Mouse (Mus musculus): Measurements from ENCODE around the gene Glipr2. TPM values are rescaled to one million over a fixed set of nuclear protein-coding genes. Genes with fewer than 3 reads are reported as not detected.
A peak's percentile ranks its signal among the peaks of the same experiment; 100 is the strongest.

Glipr2 gene
- polyA plus RNA-seq, 1 experiment, result 156 TPM

GRCm38 (mm10) chr4:43957846-43958461 lies 753 bp downstream of the Glipr2 start:
- TF ChIP-seq EP300 (IDR thresholded peaks at IDR 0.05; ENCODE audit: insufficient read depth, low read depth, low read length) (peak; percentile 44; the same call in 1 of the 2 replicates), POLR2A (IDR thresholded peaks at IDR 0.05; ENCODE audit: insufficient read depth, low read length) (no peak), CTCF (IDR thresholded peaks at IDR 0.05; ENCODE audit: low read depth, low read length) (no peak)
- H3K27ac ChIP-seq (ENCODE audit: insufficient read depth, low read length), result peak overlapping the region; percentile 21; the same call in 1 of the 2 replicates
- no peaks in the 10 kb centered on the region for H3K27me3 ChIP-seq (ENCODE audit: control insufficient read depth, insufficient read depth, low read length, poor library complexity, severe bottlenecking)
- peak overlapping the region; percentile 85 for H3K4me3 ChIP-seq (ENCODE audit: low read depth, low read length)
- H3K9me3 ChIP-seq (replicated peaks; ENCODE audit: control insufficient read depth, insufficient read depth, low read length, poor library complexity, severe bottlenecking), result no peaks in the 10 kb centered on the region
- peaks cover 6% of the 10 kb centered on the region for H3K4me1 ChIP-seq (ENCODE audit: control insufficient read depth, insufficient read depth, low read length)
- no peaks in the 10 kb centered on the region for H3K36me3 ChIP-seq (ENCODE audit: control insufficient read depth, insufficient read depth, low read length, poor library complexity, severe bottlenecking)
- peak overlapping the region; percentile 52 for H3K9ac ChIP-seq (ENCODE audit: low read depth, poor library complexity, severe bottlenecking)

- Histone ChIP-seq H3K27me3 (ENCODE audit: control insufficient read depth, insufficient read depth, low read length, poor library complexity, severe bottlenecking) (no peaks in the 10 kb centered on the region), H3K9ac (ENCODE audit: low read depth, poor library complexity, severe bottlenecking) (no peak overlapping the region; the same call in 1 of the 2 replicates), H3K4me1 (ENCODE audit: control insufficient read depth, insufficient read depth, low read length) (peaks cover 16% of the 10 kb centered on the region), H3K9me3 (replicated peaks; ENCODE audit: control insufficient read depth, insufficient read depth, low read length, poor library complexity, severe bottlenecking) (no peaks in the 10 kb centered on the region), H3K4me3 (ENCODE audit: low read depth, low read length) (peak overlapping the region; percentile 29; the same call in 1 of the 2 replicates), H3K36me3 (ENCODE audit: control insufficient read depth, insufficient read depth, low read length, poor library complexity, severe bottlenecking) (no peaks in the 10 kb centered on the region), H3K27ac (ENCODE audit: insufficient read depth, low read length) (no peak overlapping the region)
- TF ChIP-seq EP300 (IDR thresholded peaks at IDR 0.05; ENCODE audit: insufficient read depth, low read depth, low read length) (no peak), CTCF (IDR thresholded peaks at IDR 0.05; ENCODE audit: low read depth, low read length) (no peak), POLR2A (IDR thresholded peaks at IDR 0.05; ENCODE audit: insufficient read depth, low read length) (no peak)
Observed at GRCm38 (mm10) chr4:43959523-43960179, 2.5 kb downstream of the Glipr2 start.

GRCm38 (mm10) chr4:43960207-43960606 lies 3.0 kb downstream of the Glipr2 start:
- no peak overlapping the region for H3K9ac ChIP-seq (ENCODE audit: low read depth, poor library complexity, severe bottlenecking)
- TF ChIP-seq CTCF (IDR thresholded peaks at IDR 0.05; ENCODE audit: low read depth, low read length) (no peak), POLR2A (IDR thresholded peaks at IDR 0.05; ENCODE audit: insufficient read depth, low read length) (no peak), EP300 (IDR thresholded peaks at IDR 0.05; ENCODE audit: insufficient read depth, low read depth, low read length) (no peak)
- H3K27ac ChIP-seq (ENCODE audit: insufficient read depth, low read length), result no peak overlapping the region
- H3K4me3 ChIP-seq (ENCODE audit: low read depth, low read length), result no peak overlapping the region
- no peaks in the 10 kb centered on the region for H3K9me3 ChIP-seq (replicated peaks; ENCODE audit: control insufficient read depth, insufficient read depth, low read length, poor library complexity, severe bottlenecking)
- H3K27me3 ChIP-seq (ENCODE audit: control insufficient read depth, insufficient read depth, low read length, poor library complexity, severe bottlenecking), result no peaks in the 10 kb centered on the region
- H3K4me1 ChIP-seq (ENCODE audit: control insufficient read depth, insufficient read depth, low read length), result peaks cover 19% of the 10 kb centered on the region
- H3K36me3 ChIP-seq (ENCODE audit: control insufficient read depth, insufficient read depth, low read length, poor library complexity, severe bottlenecking), result no peaks in the 10 kb centered on the region

GRCm38 (mm10) chr4:43964326-43964833 lies 7.2 kb downstream of the Glipr2 start:
- peaks cover 37% of the 10 kb centered on the region for H3K4me1 ChIP-seq (ENCODE audit: control insufficient read depth, insufficient read depth, low read length)
- peak overlapping the region; percentile 92 for H3K27ac ChIP-seq (ENCODE audit: insufficient read depth, low read length)
- H3K9me3 ChIP-seq (replicated peaks; ENCODE audit: control insufficient read depth, insufficient read depth, low read length, poor library complexity, severe bottlenecking), result no peaks in the 10 kb centered on the region
- no peaks in the 10 kb centered on the region for H3K27me3 ChIP-seq (ENCODE audit: control insufficient read depth, insufficient read depth, low read length, poor library complexity, severe bottlenecking)
- peak overlapping the region; percentile 14; the same call in 1 of the 2 replicates for H3K9ac ChIP-seq (ENCODE audit: low read depth, poor library complexity, severe bottlenecking)
- TF ChIP-seq POLR2A (IDR thresholded peaks at IDR 0.05; ENCODE audit: insufficient read depth, low read length), result no peak
- TF ChIP-seq EP300 (IDR thresholded peaks at IDR 0.05; ENCODE audit: insufficient read depth, low read depth, low read length), result 0 out of 2 replicates have a peak, but pooled peaks have one; percentile 19
- no peaks in the 10 kb centered on the region for H3K36me3 ChIP-seq (ENCODE audit: control insufficient read depth, insufficient read depth, low read length, poor library complexity, severe bottlenecking)
- no peak overlapping the region for H3K4me3 ChIP-seq (ENCODE audit: low read depth, low read length)

GRCm38 (mm10) chr4:43964951-43965684 lies 7.9 kb downstream of the Glipr2 start:
- no peak for TF ChIP-seq CTCF (IDR thresholded peaks at IDR 0.05; ENCODE audit: low read depth, low read length)
- TF ChIP-seq POLR2A (IDR thresholded peaks at IDR 0.05; ENCODE audit: insufficient read depth, low read length), result no peak
- TF ChIP-seq EP300 (IDR thresholded peaks at IDR 0.05; ENCODE audit: insufficient read depth, low read depth, low read length), result peak; percentile 88
- Histone ChIP-seq H3K4me3 (ENCODE audit: low read depth, low read length) (no peak overlapping the region), H3K4me1 (ENCODE audit: control insufficient read depth, insufficient read depth, low read length) (peaks cover 40% of the 10 kb centered on the region), H3K9me3 (replicated peaks; ENCODE audit: control insufficient read depth, insufficient read depth, low read length, poor library complexity, severe bottlenecking) (no peaks in the 10 kb centered on the region), H3K27ac (ENCODE audit: insufficient read depth, low read length) (peak overlapping the region; percentile 92), H3K27me3 (ENCODE audit: control insufficient read depth, insufficient read depth, low read length, poor library complexity, severe bottlenecking) (no peaks in the 10 kb centered on the region), H3K36me3 (ENCODE audit: control insufficient read depth, insufficient read depth, low read length, poor library complexity, severe bottlenecking) (no peaks in the 10 kb centered on the region), H3K9ac (ENCODE audit: low read depth, poor library complexity, severe bottlenecking) (peak overlapping the region; percentile 14)
